Mouse (Mus musculus): ENCODE measurements around the gene Haus6.

Haus6 gene

GRCm38 (mm10) chr4:86575283-86575983, 36.4 kb downstream of the Haus6 start, which contains the start of gene Rraga:
Gene Rraga, plus strand, starts transcription at chr4:86575668.
- peak; percentile 91 for DNase-seq (ENCODE audit: low read depth, low spot score)

GRCm38 (mm10) chr4:86574939-86575282, 36.9 kb downstream of the Haus6 start:
- DNase-seq (ENCODE audit: low read depth, low spot score), result no peak

DNA sequence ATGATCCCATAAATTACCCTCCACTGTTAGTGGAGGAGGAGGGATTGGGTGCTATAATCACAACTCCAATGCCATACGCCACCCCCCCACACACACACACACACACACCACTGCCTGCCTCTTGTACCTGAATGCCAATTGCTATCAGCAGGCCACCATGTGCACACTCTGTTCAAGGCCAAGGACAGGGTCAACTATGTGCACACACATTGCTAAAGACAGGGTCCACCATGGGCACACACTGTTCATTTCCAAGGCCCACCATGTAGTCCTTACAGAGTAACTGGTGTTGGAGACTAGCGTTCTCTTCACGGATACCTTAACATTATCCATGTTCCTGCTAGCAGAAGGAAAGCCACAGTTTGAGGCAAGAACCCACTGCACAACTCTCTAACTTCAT, 50.8 kb downstream of the Haus6 start:
- no peak for DNase-seq (ENCODE audit: low read depth, low spot score)

- DNase-seq (ENCODE audit: low read depth, low spot score), result no peak
Measured at GRCm38 (mm10) chr4:86559006-86559405, 52.8 kb downstream of the Haus6 start.

- no peak for DNase-seq (ENCODE audit: low read depth, low spot score)
Measured at GRCm38 (mm10) chr4:86558228-86558627, 53.6 kb downstream of the Haus6 start, which contains the start of gene Saxo1. Gene Saxo1, minus strand, starts transcription at chr4:86558328.

- DNase-seq (ENCODE audit: low read depth, low spot score), result no peak
Measured at GRCm38 (mm10) chr4:86557371-86557770, 54.5 kb downstream of the Haus6 start.

- DNase-seq (ENCODE audit: low read depth, low spot score), result peak; percentile 45
Measured at GRCm38 (mm10) chr4:86555035-86555707, 56.7 kb downstream of the Haus6 start.

- no peak for DNase-seq (ENCODE audit: low read depth, low spot score)
Measured at GRCm38 (mm10) chr4:86548332-86548731, 63.5 kb downstream of the Haus6 start.

DNA sequence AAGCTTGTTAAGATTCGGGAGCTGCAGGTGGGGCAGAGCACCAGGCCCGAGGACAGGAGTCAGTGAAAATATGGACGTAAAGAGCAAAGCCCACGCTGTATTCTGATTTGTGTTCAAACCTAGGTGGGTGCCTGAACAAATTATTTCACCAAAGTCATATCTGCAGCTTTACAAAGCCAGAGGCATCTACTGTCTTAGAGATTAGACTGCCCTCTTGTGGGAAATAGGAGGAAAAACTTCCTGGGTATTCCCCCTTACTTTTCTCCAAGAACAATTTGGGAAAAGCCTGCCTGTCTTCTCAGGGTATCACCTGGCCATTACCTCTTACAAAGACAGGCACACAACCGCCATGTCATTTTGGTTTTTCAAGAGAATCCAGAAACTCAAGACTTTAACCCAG, 66.2 kb downstream of the Haus6 start:
- DNase-seq (ENCODE audit: low read depth, low spot score), result no peak

DNA sequence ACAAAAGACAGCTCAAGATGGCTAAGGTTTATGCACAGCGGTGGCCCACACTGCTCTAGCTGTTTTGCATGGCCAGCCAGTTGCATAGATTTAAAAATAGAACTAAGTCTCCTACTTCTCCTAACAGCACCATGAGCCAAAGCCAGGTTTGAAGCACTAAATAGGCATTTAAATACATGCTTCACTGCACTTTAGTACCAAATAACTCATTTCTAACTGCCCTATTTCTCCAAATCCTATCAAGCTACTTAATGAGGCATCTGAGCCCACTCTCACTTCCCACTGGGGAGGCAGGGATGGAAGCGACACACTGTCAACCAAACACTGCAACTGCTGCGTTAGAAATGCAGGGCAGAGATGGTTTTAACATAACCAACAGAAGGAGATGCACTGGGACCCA, 67.9 kb downstream of the Haus6 start:
- DNase-seq (ENCODE audit: low read depth, low spot score), result no peak

DNA sequence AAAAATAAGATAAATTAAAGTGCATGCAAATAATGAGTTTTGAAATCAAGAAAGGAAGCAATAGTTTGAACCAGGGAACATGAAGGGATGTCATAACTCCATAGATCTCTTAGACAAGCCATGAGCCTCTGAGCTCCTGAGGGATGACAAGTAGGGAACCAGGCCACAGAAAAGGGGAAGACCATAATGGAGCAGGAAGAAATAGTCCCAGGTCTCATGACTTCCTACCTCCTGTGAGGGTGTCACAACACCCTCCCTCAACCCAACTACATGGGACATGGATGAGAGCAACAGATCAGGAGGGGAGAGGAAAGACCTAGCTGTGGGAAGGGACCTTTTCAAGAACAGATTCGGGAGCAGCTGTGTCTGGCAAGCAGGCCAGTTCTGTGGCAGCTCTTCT, 70.3 kb downstream of the Haus6 start:
- DNase-seq (ENCODE audit: low read depth, low spot score), result no peak

GRCm38 (mm10) chr4:86538936-86539335, 72.9 kb downstream of the Haus6 start:
- DNase-seq (ENCODE audit: low read depth, low spot score), result no peak

GRCm38 (mm10) chr4:86537972-86538371, 73.9 kb downstream of the Haus6 start:
- no peak for DNase-seq (ENCODE audit: low read depth, low spot score)

- DNase-seq (ENCODE audit: low read depth, low spot score), result no peak
Measured at GRCm38 (mm10) chr4:86534091-86534481, 77.8 kb downstream of the Haus6 start.

DNA sequence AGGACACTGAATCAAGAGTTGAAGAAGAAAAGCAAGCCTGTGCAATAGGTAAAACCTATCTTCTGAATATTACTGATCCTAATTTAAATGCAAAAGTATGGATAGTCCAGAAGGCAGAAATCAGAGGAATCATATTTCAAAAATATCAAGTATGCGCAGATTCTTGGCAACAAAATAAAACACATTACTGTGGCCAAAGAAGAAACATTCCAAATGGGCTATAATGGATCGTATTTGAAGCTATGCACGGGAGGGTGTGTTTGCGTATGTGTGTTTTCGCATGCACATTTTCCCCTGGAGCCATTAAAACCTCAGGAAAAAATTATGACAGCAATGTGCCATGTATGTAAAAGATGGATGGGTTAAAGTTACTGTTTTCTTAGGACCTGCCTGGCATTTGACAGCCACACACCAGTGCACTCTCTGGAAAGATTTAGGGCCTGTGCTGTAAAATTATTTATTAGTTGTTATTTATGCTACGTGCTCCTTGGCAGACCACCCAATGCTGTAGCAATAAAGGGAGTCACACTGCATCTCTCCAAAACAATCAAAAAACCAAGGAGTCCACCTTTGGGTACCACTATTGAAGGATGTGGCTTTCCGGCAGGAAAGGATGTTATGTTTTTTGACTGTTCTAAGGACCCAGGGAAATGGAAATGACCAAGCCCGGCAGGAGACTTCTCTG, 78.3 kb downstream of the Haus6 start:
- DNase-seq (ENCODE audit: low read depth, low spot score), result no peak

DNA sequence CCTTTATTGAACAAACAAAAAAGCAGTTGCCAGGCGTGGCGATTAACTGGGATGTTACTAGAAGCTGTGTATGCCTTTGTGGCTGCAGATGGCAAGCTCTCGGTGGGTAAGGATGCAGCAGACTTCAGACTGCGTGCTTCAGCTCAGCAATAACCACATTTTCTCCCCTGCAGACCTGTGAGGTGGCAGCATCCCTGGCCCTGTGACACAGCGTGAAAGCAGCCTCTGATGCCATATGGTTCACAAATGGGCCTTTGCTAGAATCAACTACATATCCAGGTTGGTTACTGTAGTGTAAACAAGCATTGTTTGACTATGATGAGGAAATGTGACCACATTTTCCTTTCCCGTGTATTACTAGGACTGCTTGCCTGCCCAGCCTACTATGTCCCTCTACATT, 82.7 kb downstream of the Haus6 start:
- DNase-seq (ENCODE audit: low read depth, low spot score), result no peak

All from retina, postnatal 7 days (tissue).